Mouse (Mus musculus) liver, postnatal 0 days (tissue): ENCODE measurements at regions not wholly inside any gene's neighbourhood (a gene's known extent, or its start where the extent isn't known, plus 50 kb on each side); places are given as distances from the start of the nearest gene placed in this dataset.

Experiments
- ATAC-seq: fragments of 200-750 bp; cut with Nextera tagmentation; 2 replicates; pipeline ENCODE4 v1.8.0; 2017; ENCODE audit warnings: mild to moderate bottlenecking, moderate library complexity
- DNase-seq: peaks from one replicate; pipeline ENCODE4 v3.0.0-alpha.2; 2016
- H3K27ac ChIP-seq: fragments of 300-500 bp; sonication (generic); 2 replicates; pipeline ENCODE4 v1.5.1; 2014; ENCODE audit warnings: antibody characterized with exemption, moderate library complexity, mild to moderate bottlenecking, low read depth
- H3K27me3 ChIP-seq: fragments of 300-500 bp; sonication (generic); 2 replicates; pipeline ENCODE4 v1.6.1; 2014; ENCODE audit warnings: low read length, control low read depth, mixed read lengths; ENCODE audit not compliant: insufficient read depth
- H3K36me3 ChIP-seq: fragments of 300-500 bp; sonication (generic); replicated peaks from 2 replicates; pipeline ENCODE4 v1.6.1; 2014; ENCODE audit warnings: mild to moderate bottlenecking, control low read depth, low read length, moderate library complexity, mixed read lengths; ENCODE audit not compliant: insufficient read depth
- H3K4me1 ChIP-seq: fragments of 300-500 bp; sonication (generic); 2 replicates; pipeline ENCODE4 v1.6.1; 2014; ENCODE audit warnings: antibody characterized with exemption, mild to moderate bottlenecking, control low read depth; ENCODE audit not compliant: insufficient read depth
- H3K4me2 ChIP-seq: fragments of 300-500 bp; sonication (generic); 2 replicates; pipeline ENCODE4 v1.6.1; 2014; ENCODE audit warnings: low read depth, mild to moderate bottlenecking, low read length, moderate library complexity, mixed read lengths
- H3K4me3 ChIP-seq: fragments of 300-500 bp; sonication (generic); 2 replicates; pipeline ENCODE4 v1.5.1; 2014; ENCODE audit warnings: low read depth, low read length
- H3K9ac ChIP-seq: fragments of 300-500 bp; sonication (generic); replicated peaks from 2 replicates; pipeline ENCODE4 v1.6.1; 2014; ENCODE audit warnings: mild to moderate bottlenecking, moderate library complexity
- H3K9me3 ChIP-seq: fragments of 300-500 bp; sonication (generic); 2 replicates; pipeline ENCODE4 v1.6.1; 2016; ENCODE audit warnings: mild to moderate bottlenecking, control low read depth, low read length, mixed read lengths
- CTCF ChIP-seq: sonication (generic); IDR thresholded peaks from 2 replicates; pipeline ENCODE4 v1.5.1; 2016; ENCODE audit warnings: antibody characterized with exemption, low read depth
- EP300 ChIP-seq: IDR thresholded peaks from 2 replicates; pipeline ENCODE4 v1.6.1; 2016; ENCODE audit warnings: antibody characterized with exemption, low read depth, mild to moderate bottlenecking
- WGBS: fragments of 180-500 bp; shearing (Covaris S2); extraction: QIAGEN DNeasy Blood & Tissue Kit; methylation state at CpG from one replicate; pipeline ENCODE4 v1.1.7; 2014; ENCODE audit not compliant: insufficient replicate concordance; 5-methylcytosine and 5-hydroxymethylcytosine counted together

DNA sequence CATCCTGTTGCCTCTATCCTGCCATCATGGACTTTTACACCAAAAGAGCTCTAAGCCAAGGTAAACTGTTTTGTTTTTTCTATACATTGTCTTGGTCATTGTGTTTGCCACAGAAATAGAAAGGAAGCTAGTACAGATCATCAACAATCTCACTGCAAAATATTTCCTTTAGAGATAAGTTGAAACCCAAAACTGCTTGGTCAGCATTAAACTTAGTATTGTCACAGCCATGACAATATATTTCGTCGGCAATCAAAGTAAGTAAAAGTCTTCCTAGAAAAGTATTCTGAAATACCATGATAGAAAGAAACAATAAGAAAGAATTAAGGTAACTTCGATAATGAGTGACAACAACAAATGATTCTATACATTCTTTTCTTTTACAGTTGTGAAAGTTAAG, 235.3 kb upstream of the Tmeff2 start:
- no peak overlapping the region for H3K4me3 ChIP-seq
- no peak overlapping the region for H3K9ac ChIP-seq
- H3K27ac ChIP-seq = no peak overlapping the region
- ATAC-seq = no peak
- WGBS = 76% methylated on average over 3 of the region's 3 CpGs
- no peak for DNase-seq
- H3K4me2 ChIP-seq = no peak overlapping the region
- H3K36me3 ChIP-seq = no peaks in the 10 kb centered on the region
- no peaks in the 10 kb centered on the region for H3K27me3 ChIP-seq
- no peaks in the 10 kb centered on the region for H3K9me3 ChIP-seq
- no peak for TF ChIP-seq EP300
- H3K4me1 ChIP-seq = no peaks in the 10 kb centered on the region

- peak; percentile 55 for TF ChIP-seq EP300
- TF ChIP-seq CTCF = no peak
- DNase-seq (no peak), ATAC-seq (peak; percentile 92)
- Histone ChIP-seq H3K9me3 (no peaks in the 10 kb centered on the region), H3K4me3 (no peak overlapping the region), H3K27me3 (no peaks in the 10 kb centered on the region), H3K36me3 (no peaks in the 10 kb centered on the region), H3K4me2 (peak overlapping the region; percentile 14; the same call in 1 of the 2 replicates), H3K27ac (no peak overlapping the region), H3K9ac (no peak overlapping the region), H3K4me1 (peaks cover 4% of the 10 kb centered on the region; the same call in 1 of the 2 replicates)
- 40% methylated on average over 3 of the region's 3 CpGs for WGBS
Observed at GRCm38 (mm10) chr1:50682971-50683370, 217.5 kb upstream of the Tmeff2 start.

DNA sequence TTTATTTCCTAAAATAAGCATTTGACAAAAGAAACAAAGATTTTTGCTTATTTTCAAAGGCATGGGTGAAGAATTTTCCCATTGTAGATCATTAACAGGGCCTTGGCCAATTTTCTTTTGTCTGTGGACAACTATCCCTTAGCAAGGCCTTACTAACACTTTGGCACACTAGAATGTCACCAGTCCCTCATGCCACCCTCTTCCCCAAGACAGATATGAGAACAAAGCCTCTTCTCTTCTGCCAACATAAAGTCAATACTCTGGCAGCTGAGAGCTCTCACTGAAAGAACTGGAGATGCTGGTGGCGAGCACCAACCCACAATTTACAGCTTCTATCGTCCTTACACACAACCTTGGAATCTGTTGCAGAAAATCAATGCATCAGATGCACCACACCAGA, 215.1 kb upstream of the Tmeff2 start:
- TF ChIP-seq CTCF (no peak), EP300 (no peak)
- Histone ChIP-seq H3K9ac (no peak overlapping the region), H3K27ac (no peak overlapping the region), H3K9me3 (no peaks in the 10 kb centered on the region), H3K4me2 (no peak overlapping the region), H3K27me3 (no peaks in the 10 kb centered on the region), H3K4me1 (peaks cover 4% of the 10 kb centered on the region; the same call in 1 of the 2 replicates), H3K4me3 (no peak overlapping the region), H3K36me3 (no peaks in the 10 kb centered on the region)
- no peak for DNase-seq
- ATAC-seq = no peak
- WGBS = 52% methylated on average over 2 of the region's 2 CpGs

DNA sequence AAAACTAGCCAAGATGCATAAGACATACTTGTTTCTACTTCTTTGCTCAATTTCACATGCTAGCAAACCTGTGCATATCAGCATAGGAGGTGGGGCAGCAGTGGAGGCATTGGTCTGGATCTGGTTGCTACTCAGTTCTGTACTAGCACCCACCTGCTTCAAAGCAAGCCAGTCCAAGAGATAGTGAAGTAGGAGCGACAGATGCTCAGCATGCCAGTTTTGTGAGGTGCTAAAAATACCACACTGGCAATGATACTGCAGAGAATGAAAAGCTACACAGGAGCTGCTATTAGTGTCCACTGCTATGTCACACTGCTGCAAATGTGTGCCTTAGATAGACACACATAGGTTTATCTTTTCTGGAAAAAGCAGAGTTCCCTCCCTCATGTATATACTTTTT, 203.5 kb upstream of the Tmeff2 start:
- no peak for DNase-seq
- H3K9ac ChIP-seq = no peak overlapping the region
- no peak overlapping the region for H3K4me3 ChIP-seq
- no peaks in the 10 kb centered on the region for H3K9me3 ChIP-seq
- H3K36me3 ChIP-seq = no peaks in the 10 kb centered on the region
- TF ChIP-seq CTCF (no peak), EP300 (no peak)
- no peak for ATAC-seq
- WGBS = 74% methylated on average over 1 of the region's 1 CpGs
- no peaks in the 10 kb centered on the region for H3K27me3 ChIP-seq
- H3K4me2 ChIP-seq = no peak overlapping the region
- H3K27ac ChIP-seq = no peak overlapping the region
- H3K4me1 ChIP-seq = no peaks in the 10 kb centered on the region

- Histone ChIP-seq H3K9ac (no peak overlapping the region), H3K36me3 (no peaks in the 10 kb centered on the region), H3K4me1 (no peaks in the 10 kb centered on the region), H3K4me2 (no peak overlapping the region), H3K27ac (no peak overlapping the region), H3K4me3 (no peak overlapping the region), H3K27me3 (no peaks in the 10 kb centered on the region), H3K9me3 (no peaks in the 10 kb centered on the region)
- 67% methylated on average over 7 of the region's 7 CpGs for WGBS
- ATAC-seq = no peak
- no peak for TF ChIP-seq CTCF
- no peak for TF ChIP-seq EP300
- DNase-seq = no peak
Observed at GRCm38 (mm10) chr1:50697333-50698216, 202.9 kb upstream of the Tmeff2 start.

DNA sequence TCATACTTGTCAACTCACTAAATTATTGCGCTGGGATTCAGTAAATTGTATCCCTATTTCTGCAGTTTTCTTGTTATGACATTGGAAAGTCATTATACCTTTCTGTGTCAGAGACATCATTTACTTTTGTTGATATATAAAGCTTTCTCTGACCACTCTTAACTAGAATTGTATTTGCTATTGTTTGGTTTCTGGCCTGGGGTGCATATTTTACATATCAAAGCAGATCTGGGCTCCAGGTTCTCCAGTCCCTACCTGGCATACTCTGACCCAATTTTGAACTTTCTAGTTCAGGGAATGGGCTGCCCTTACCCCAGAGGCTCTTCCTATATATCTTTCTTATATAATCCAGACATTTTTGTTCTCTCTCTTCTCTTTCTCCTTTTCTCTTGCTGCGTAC, 195.8 kb upstream of the Tmeff2 start:
- H3K4me1 ChIP-seq = no peaks in the 10 kb centered on the region
- DNase-seq (no peak), ATAC-seq (no peak)
- H3K27ac ChIP-seq = no peak overlapping the region
- H3K9ac ChIP-seq = no peak overlapping the region
- H3K4me3 ChIP-seq = no peak overlapping the region
- no peak overlapping the region for H3K4me2 ChIP-seq
- 83% methylated on average over 2 of the region's 2 CpGs for WGBS
- no peaks in the 10 kb centered on the region for H3K9me3 ChIP-seq
- H3K36me3 ChIP-seq = no peaks in the 10 kb centered on the region
- TF ChIP-seq EP300 = no peak
- no peak for TF ChIP-seq CTCF
- H3K27me3 ChIP-seq = no peaks in the 10 kb centered on the region
